Mouse (Mus musculus) cerebellum, adult 8-10 months (tissue): ENCODE measurements around the gene Atp1b4.
"Not testable (repeated sequence)": the region's sequence is repeated elsewhere in the genome, so short reads cannot be mapped to it uniquely, and the experiment has no call there.

ENCODE experiments used
- DNase-seq: peaks from one replicate; pipeline ENCODE4 v3.0.0; 2022

Gene Atp1b4

DNA sequence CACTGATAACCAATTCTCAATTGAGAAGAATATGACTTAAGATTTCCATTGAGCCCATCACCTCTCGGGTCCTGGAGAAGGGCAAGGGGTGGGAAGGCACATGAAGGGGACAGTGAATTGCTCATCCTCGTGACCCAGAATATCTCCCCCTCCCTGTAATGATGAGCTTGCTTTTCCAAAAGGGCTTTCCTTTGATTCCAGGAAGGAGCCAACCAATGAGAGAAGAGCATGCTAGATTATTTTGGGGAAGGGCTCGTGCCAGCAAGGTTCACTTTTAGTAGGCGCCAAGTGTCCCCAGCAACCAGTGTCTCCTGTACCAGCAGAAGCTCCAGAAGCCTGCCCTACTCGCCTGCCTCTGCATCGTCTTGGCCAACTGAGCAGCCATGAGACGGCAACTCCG lies at the start of gene Atp1b4:
Atp1b4 (plus strand) TSS at position 301 of the 400 bp plus-strand sequence.
- no peak for DNase-seq

GRCm38 (mm10) chrX:38308597-38308996 lies 7.4 kb upstream of the Atp1b4 start:
- no peak for DNase-seq

DNA sequence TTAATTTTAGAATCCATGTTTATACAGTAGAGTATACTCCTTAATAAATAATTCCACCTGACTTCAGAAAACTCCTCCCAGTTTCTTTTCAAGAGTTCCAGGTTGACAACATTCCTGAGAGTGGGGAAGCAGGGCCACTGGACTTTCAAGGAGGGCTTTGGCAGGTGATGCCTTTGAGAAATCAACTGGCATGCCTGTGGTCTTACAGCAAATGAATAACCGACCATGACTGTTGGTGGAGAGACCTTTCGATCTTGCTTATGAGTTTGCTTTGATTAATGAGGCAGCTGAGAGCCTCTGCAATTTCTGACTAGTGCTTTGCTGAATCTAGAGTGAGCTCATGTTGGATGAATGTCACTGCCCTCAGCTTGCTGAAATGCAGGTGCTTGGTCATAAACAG lies 4.9 kb upstream of the Atp1b4 start:
- no peak for DNase-seq

DNA sequence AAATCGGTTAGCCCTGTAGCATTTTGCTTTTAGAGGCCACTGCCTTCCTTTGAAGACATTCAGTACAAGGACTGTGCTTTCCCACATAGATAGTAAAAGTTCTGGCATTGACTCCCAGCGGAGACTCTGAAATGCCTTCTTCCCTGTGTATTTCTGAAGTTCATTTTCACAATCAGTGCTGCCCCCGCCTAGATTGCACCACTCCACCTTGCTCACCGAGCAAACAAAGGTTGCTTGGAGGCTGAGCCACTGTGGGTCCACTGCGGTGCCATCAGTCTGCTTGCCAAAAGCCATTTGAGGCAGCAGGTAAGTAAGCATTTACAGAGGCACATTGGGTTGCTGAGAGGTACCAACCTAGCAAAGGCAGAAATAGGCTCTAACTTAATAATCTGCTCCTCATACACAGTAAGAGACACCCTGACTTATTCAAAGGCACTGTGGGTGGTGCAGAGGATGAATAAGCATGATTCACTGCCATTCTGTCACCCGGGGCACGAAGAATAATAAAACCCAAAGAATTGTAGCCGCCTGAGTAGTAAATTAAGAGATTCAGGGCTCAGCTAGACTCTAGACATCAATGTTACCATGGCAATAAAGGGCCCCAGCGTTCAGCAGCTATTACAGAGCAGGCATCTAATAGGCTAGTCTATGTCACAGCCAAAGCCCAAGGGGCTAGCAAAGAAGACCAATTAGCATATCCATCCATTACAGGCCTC lies 2.9 kb upstream of the Atp1b4 start:
- DNase-seq = no peak

DNA sequence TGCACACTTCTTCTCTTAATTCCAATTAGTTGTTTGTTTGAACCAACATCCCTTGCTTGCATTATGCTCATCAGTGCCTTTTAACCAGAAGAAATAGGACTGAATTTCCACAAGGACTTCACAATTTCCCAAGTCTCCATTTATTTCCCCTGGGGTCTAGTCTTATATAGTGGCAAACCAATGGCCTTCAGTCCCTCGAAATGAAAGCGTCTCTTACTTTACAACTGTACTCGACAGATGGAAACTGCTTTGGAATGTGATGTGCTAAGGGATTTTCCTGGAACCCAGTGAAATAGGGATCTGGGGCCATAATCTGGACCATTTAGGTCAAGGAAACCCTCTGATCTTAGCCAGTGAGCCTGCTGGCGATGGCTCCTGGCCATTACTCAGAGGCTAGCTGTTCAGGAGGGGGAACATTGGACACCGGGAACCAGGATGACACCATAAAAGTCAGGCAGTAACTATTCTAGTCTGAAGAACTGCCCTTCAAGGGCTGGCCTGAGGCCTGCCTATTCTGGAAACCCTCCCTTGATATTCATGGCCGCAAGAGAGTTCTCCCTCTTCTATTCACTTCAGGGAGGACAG lies 2.3 kb upstream of the Atp1b4 start:
- no peak for DNase-seq

DNA sequence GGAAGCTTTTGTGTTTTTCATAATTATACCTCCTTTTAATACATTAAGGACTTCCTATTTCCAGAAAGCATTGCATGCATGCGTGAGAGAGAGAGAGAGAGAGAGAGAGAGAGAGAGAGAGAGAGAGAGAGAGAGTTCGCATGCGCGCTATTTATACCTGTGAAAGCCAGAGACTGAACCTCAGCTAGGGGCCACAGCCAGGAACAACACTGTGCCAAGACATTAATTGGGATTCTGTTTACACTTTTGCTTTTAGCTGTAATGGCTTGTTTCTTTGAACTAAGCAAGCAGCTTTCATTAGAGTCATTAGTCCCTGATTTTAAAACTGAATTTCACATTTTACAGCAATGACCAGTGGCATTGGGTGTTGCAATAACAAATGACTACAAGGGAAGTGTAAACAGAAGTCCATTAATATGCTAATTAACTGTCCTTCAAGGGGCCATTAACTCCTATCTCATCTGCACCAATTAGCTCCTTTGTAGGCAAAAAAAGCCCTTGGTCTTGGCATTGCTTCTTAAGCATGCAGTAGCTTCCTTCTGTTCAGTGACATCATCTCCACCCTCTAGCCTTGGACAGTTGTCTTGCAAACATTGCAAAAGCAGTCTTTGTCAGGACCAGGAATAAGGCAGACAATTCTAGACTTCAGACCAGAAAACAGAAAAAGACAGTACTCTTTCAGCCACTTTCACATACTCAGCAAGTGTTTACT lies 14.9 kb downstream of the Atp1b4 start:
- DNase-seq = no peak

DNA sequence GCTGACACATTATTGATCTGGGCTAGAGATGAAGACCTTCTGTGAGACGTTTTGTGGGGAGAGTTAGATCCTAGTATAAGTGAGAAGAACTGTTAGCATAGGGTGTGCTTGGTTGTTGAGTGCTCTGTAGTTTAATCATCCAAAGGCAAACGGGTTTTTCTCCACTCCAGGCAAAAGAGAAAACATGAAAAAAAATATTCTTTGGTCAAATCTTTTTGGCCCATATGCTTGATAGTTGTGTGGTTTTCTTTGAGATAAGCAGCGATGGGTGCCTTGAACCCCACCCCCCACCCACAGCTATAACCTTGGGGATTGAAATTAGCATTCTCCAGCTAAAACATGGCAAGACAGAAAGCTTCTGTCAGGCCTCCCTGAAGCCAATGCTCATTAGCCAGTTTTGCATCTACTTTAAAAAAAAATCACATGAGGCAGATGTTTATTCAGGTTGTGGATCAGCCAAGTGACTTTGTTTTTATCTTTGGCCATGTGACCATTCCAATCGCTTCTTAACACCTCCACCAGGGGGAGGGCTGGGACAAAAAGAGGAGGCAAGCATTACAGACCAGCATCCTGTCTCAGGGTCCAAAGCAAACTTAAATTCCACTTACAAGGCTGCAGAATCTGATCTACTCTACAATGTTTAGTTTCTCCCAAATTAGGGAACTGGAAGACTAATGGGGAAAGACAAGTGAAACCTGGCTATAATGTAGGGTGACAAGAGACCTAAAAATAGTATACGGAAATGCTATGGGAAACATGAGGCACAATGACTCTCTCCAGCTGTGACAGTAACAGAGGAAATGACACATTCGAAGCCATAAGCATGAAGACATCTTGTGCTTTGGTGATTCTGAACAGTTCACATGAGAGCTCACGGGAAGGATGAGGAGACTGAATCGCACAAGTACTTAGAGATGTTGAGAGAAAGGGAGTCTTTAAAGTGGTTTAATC lies 18.6 kb downstream of the Atp1b4 start:
- DNase-seq = no peak

GRCm38 (mm10) chrX:38362016-38362415 lies 46.0 kb downstream of the Atp1b4 start:
- DNase-seq = no peak

- not testable (repeated sequence) for DNase-seq
Observed at GRCm38 (mm10) chrX:38364621-38365020, 48.6 kb downstream of the Atp1b4 start.

DNA sequence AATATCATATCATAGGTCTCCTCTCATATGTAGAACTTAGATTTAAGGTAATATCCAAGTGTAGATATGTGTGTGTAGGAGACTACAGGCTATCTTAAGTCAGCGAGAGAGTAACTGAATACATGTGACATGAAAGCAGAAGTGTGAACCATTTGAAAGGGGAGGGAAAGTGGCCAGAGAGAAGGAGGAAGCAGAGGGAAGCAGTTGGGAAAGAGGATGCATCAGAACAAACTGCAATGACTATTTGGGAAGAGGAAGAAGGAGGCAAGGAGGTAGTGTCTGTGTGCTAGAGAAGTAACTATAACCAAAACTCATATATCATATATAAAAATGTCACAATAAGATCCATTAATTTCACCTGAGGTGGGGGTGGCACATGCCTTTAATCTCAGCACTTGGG lies 57.2 kb downstream of the Atp1b4 start:
- DNase-seq = not testable (repeated sequence)
